Mouse (Mus musculus) stomach, postnatal 0 days (tissue): ENCODE results near the gene Coa4.

Source experiments
- CTCF ChIP-seq: IDR thresholded peaks from 2 replicates; pipeline ENCODE4 v1.5.1; 2016; ENCODE audit warnings: antibody characterized with exemption, low read depth, mild to moderate bottlenecking, moderate library complexity
- EP300 ChIP-seq: optimal IDR thresholded peaks from 2 replicates; pipeline ENCODE3; 2016; ENCODE audit warnings: antibody characterized with exemption

- no peak for TF ChIP-seq CTCF
- TF ChIP-seq EP300: no peak
Observed at GRCm38 (mm10) chr7:100539516-100539915, 2.6 kb downstream of the Coa4 start.
